Mouse (Mus musculus): ENCODE data around the gene Sp2. TPM values are rescaled to one million over a fixed set of nuclear protein-coding genes. Genes with fewer than 3 reads are reported as not detected.

Sp2 gene
- total RNA-seq, 2 experiments from 2014 or later, result 7.4 to 10.3 TPM

- DNase-seq, result no peak
Observed at GRCm38 (mm10) chr11:96908594-96908993, 74.2 kb downstream of the Sp2 start.

GRCm38 (mm10) chr11:96906431-96907161, 76.2 kb downstream of the Sp2 start:
- DNase-seq, result peak; percentile 60 to 73

Other genes with a start within 250 kb of the Sp2 start
- gene Snx11, start 205.4 kb downstream of the Sp2 start, total RNA-seq (2021), result 10 to 100 TPM in 1 of 2 experiments, 1 to 10 TPM in 1; 9.9 to 15.2 TPM
- 10 to 100 TPM; 35.7 TPM for gene Cbx1, start 193.8 kb downstream of the Sp2 start, total RNA-seq (2021)
- gene Nfe2l1, start 153.0 kb downstream of the Sp2 start, total RNA-seq (2021), result 100 to 1,000 TPM; 458 to 487 TPM
- gene Copz2, start 133.1 kb downstream of the Sp2 start, total RNA-seq (2021), result 10 to 100 TPM; 35.5 to 37.3 TPM
- gene Cdk5rap3, start 66.5 kb downstream of the Sp2 start, total RNA-seq (2021), result 10 to 100 TPM; 23.4 to 25.1 TPM
- gene Prr15l, start 54.9 kb downstream of the Sp2 start, total RNA-seq (2021), result 1 to 10 TPM in 1 of 2 experiments, under 1 TPM in 1; 0.79 to 2.2 TPM
- 10 to 100 TPM; 16.7 to 17.4 TPM for gene Pnpo, start 39.0 kb downstream of the Sp2 start, total RNA-seq (2021)
- gene Sp6, start 30.4 kb upstream of the Sp2 start, total RNA-seq (2021), result under 1 TPM in 1 of 2 experiments, not detected in 1; 0.21 TPM
- 10 to 100 TPM; 15.4 TPM for gene Scrn2, start 47.0 kb upstream of the Sp2 start, total RNA-seq (2021)
- gene Lrrc46, start 58.4 kb upstream of the Sp2 start, total RNA-seq (2021), result under 1 TPM; 0.25 to 0.36 TPM
- 10 to 100 TPM; 92.1 to 94.8 TPM for gene Mrpl10, start 58.6 kb upstream of the Sp2 start, total RNA-seq (2021)
- gene Osbpl7, start 67.7 kb upstream of the Sp2 start, total RNA-seq (2021), result 1 to 10 TPM; 3.8 to 5.1 TPM
- under 1 TPM; 0.10 to 0.41 TPM for gene Tbx21, start 132.4 kb upstream of the Sp2 start, total RNA-seq (2021)
- gene Tbkbp1, start 168.5 kb upstream of the Sp2 start, total RNA-seq (2021), result 10 to 100 TPM; 12.5 to 15.0 TPM
- 10 to 100 TPM; 80.8 to 82.9 TPM for gene Kpnb1, start 204.9 kb upstream of the Sp2 start, total RNA-seq (2021)